Mouse (Mus musculus): Measurements from ENCODE around the gene Lcat. TPM values are rescaled to one million over a fixed set of nuclear protein-coding genes. Genes with fewer than 3 reads are reported as not detected.

Gene Lcat
- total and polyA plus RNA-seq, 2 experiments from 2014 or later: 5.6 to 19.3 TPM

GRCm38 (mm10) chr8:105938306-105938669 lies 4.9 kb downstream of the Lcat start, which contains the start of gene Psmb10:
Gene Psmb10, minus strand, starts transcription at chr8:105938444.
- Histone ChIP-seq H3K4me2 (ENCODE audit: low read depth, low read length, poor library complexity, severe bottlenecking) (peak within 1 kb of the TSS; percentile 71), H3K27me3 (ENCODE audit: insufficient read depth, low read length) (no peaks in the 10 kb centered on the region), H3K4me1 (ENCODE audit: insufficient read depth, low read length) (peaks cover 7% of the 10 kb centered on the region), H3K27ac (ENCODE audit: low read depth, low read length) (peak within 1 kb of the TSS; percentile 95), H3K9ac (replicated peaks; ENCODE audit: low read length, poor library complexity, severe bottlenecking) (peak within 1 kb of the TSS; percentile 93), H3K4me3 (ENCODE audit: low read depth, low read length) (peak within 1 kb of the TSS; percentile 60), H3K36me3 (ENCODE audit: insufficient read depth, low read length) (no peaks in the 10 kb centered on the region), H3K9me3 (ENCODE audit: low read length) (no peaks in the 10 kb centered on the region)
- WGBS: 43% methylated on average over 4 of the region's 4 CpGs
- ATAC-seq (ENCODE audit: low FRiP score) (no peak), DNase-seq (ENCODE audit: low spot score) (no peak)
- peak; percentile 35 for TF ChIP-seq CTCF (IDR thresholded peaks at IDR 0.05)

GRCm38 (mm10) chr8:105937496-105938305 lies 5.5 kb downstream of the Lcat start:
- peaks cover 7% of the 10 kb centered on the region for H3K4me1 ChIP-seq (ENCODE audit: insufficient read depth, low read length)
- no peak for TF ChIP-seq CTCF (IDR thresholded peaks at IDR 0.05)
- ATAC-seq (ENCODE audit: low FRiP score) (peak; percentile 56), DNase-seq (ENCODE audit: low spot score) (no peak)
- H3K36me3 ChIP-seq (ENCODE audit: insufficient read depth, low read length): peaks cover 2% of the 10 kb centered on the region
- no peaks in the 10 kb centered on the region for H3K9me3 ChIP-seq (ENCODE audit: low read length)
- peak overlapping the region; percentile 71 for H3K4me2 ChIP-seq (ENCODE audit: low read depth, low read length, poor library complexity, severe bottlenecking)
- H3K27me3 ChIP-seq (ENCODE audit: insufficient read depth, low read length): no peaks in the 10 kb centered on the region
- peak overlapping the region; percentile 60 for H3K4me3 ChIP-seq (ENCODE audit: low read depth, low read length)
- 2% methylated on average over 33 of the region's 33 CpGs for WGBS
- H3K27ac ChIP-seq (ENCODE audit: low read depth, low read length): peak overlapping the region; percentile 95
- peak overlapping the region; percentile 93 for H3K9ac ChIP-seq (replicated peaks; ENCODE audit: low read length, poor library complexity, severe bottlenecking)

- Histone ChIP-seq H3K27ac (ENCODE audit: low read depth, low read length) (peak overlapping the region; percentile 95), H3K27me3 (ENCODE audit: insufficient read depth, low read length) (no peaks in the 10 kb centered on the region), H3K9ac (replicated peaks; ENCODE audit: low read length, poor library complexity, severe bottlenecking) (peak overlapping the region; percentile 93), H3K4me2 (ENCODE audit: low read depth, low read length, poor library complexity, severe bottlenecking) (peak overlapping the region; percentile 71), H3K4me3 (ENCODE audit: low read depth, low read length) (peak overlapping the region; percentile 60), H3K4me1 (ENCODE audit: insufficient read depth, low read length) (peaks cover 7% of the 10 kb centered on the region), H3K36me3 (ENCODE audit: insufficient read depth, low read length) (peaks cover 5% of the 10 kb centered on the region), H3K9me3 (ENCODE audit: low read length) (no peaks in the 10 kb centered on the region)
- no peak; the same call in 1 of the 2 replicates for TF ChIP-seq CTCF (IDR thresholded peaks at IDR 0.05)
- WGBS: 1% methylated on average over 30 of the region's 30 CpGs
- DNase-seq (ENCODE audit: low spot score): peak; percentile 95
- ATAC-seq (ENCODE audit: low FRiP score): peak; percentile 91
Observed at GRCm38 (mm10) chr8:105936866-105937475, 6.2 kb downstream of the Lcat start.

- 26% methylated on average over 7 of the region's 7 CpGs for WGBS
- no peak for DNase-seq (ENCODE audit: low spot score)
- no peak for TF ChIP-seq CTCF (IDR thresholded peaks at IDR 0.05)
Observed at GRCm38 (mm10) chr8:105935863-105936603, 7.1 kb downstream of the Lcat start.

GRCm38 (mm10) chr8:105935105-105935504 lies 8.1 kb downstream of the Lcat start:
- no peak for TF ChIP-seq CTCF (IDR thresholded peaks at IDR 0.05)
- DNase-seq (ENCODE audit: low spot score): no peak
- no peak for ATAC-seq (ENCODE audit: low FRiP score)
- no peak overlapping the region for H3K9ac ChIP-seq (replicated peaks; ENCODE audit: low read length, poor library complexity, severe bottlenecking)
- no peaks in the 10 kb centered on the region for H3K9me3 ChIP-seq (ENCODE audit: low read length)
- H3K4me3 ChIP-seq (ENCODE audit: low read depth, low read length): no peak overlapping the region
- H3K27ac ChIP-seq (ENCODE audit: low read depth, low read length): no peak overlapping the region
- H3K36me3 ChIP-seq (ENCODE audit: insufficient read depth, low read length): peaks cover 5% of the 10 kb centered on the region
- H3K4me1 ChIP-seq (ENCODE audit: insufficient read depth, low read length): peaks cover 7% of the 10 kb centered on the region
- H3K27me3 ChIP-seq (ENCODE audit: insufficient read depth, low read length): no peaks in the 10 kb centered on the region
- WGBS: 83% methylated on average over 6 of the region's 6 CpGs
- H3K4me2 ChIP-seq (ENCODE audit: low read depth, low read length, poor library complexity, severe bottlenecking): no peak overlapping the region

More at GRCm38 (mm10) chr8:105935863-105936603, 7.1 kb downstream of the Lcat start:
- peak overlapping the region; percentile 71 for H3K4me2 ChIP-seq (ENCODE audit: low read depth, low read length, poor library complexity, severe bottlenecking)
- peak overlapping the region; percentile 93 for H3K9ac ChIP-seq (replicated peaks; ENCODE audit: low read length, poor library complexity, severe bottlenecking)
- H3K4me3 ChIP-seq (ENCODE audit: low read depth, low read length): peak overlapping the region; percentile 60
- no peaks in the 10 kb centered on the region for H3K27me3 ChIP-seq (ENCODE audit: insufficient read depth, low read length)
- H3K27ac ChIP-seq (ENCODE audit: low read depth, low read length): peak overlapping the region; percentile 95
- ATAC-seq (ENCODE audit: low FRiP score): 0 out of 2 replicates have a peak, but pooled peaks have one; percentile 1
- H3K9me3 ChIP-seq (ENCODE audit: low read length): no peaks in the 10 kb centered on the region
- peaks cover 7% of the 10 kb centered on the region for H3K4me1 ChIP-seq (ENCODE audit: insufficient read depth, low read length)
- peaks cover 5% of the 10 kb centered on the region for H3K36me3 ChIP-seq (ENCODE audit: insufficient read depth, low read length)
